Mouse (Mus musculus) thymus, postnatal 14 days (tissue): ENCODE data around the gene Prl7b1.

Experiments
- DNase-seq: peaks from one replicate; pipeline ENCODE4 v3.0.0; 2021

Prl7b1 gene

DNA sequence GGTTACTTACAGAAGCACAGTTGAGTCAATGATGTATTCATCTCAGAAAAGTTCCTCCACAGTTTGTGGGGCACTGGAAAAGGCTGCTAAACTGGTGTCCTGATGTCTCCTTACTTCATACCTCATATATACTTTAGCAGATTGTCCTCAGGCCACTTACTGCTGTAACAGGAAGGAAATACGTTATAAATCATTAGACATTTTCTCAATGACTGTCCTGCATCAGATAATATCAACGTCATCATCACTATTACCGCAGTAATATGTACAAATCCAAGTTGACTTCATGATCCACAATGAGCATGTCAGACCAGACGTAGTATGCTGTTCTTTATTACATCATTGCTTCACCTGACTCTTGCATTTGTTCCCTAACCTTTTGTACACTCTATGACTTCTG is at the start of gene Prl7b1:
TSS of gene Prl7b1 (minus strand) at position 101 of the 400 bp plus-strand sequence.
- no peak for DNase-seq

DNA sequence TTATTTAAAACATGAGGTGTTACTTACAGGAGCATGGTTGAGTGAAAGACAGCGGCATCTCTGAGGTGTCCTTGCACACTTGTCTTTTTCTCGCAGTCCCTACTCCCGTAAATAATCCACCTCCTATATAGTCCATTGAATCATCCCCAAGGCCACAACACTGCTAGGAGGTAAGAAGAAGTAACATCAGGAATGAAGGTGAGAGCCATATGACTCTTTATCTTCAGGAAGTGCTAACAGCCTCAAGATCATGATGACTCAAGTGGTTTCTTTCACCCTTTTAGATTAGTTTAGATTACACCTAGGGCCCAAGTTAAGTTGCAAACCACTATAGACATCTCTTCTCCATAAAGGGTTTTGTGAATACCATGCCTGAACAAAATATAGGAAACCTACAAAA is 32.0 kb upstream of the Prl7b1 start, which contains the start of gene Prl7a1:
TSS of gene Prl7a1 (minus strand) at position 101 of the 400 bp plus-strand sequence.
- DNase-seq, result no peak

DNA sequence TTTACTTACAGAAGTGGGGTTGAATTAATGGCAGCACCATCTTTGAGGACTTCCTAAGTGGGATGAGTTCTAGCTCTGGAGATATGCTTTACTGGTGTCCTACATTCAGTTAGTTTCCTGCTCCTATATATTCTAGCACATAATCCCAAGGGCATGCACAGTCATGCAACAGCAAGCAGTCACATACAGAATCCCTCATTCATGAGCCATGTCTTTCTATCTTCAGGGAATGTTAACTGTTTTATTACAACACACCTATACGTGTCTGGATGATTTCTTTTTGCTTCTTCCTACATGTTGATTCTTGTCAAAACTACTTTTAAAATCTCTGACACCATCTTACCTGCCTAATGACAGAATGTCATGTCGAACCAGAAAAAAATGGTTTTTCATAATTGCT is 28.3 kb downstream of the Prl7b1 start, which contains the start of gene Prl8a1:
TSS of gene Prl8a1 (minus strand) at position 101 of the 400 bp plus-strand sequence.
- DNase-seq, result no peak

DNA sequence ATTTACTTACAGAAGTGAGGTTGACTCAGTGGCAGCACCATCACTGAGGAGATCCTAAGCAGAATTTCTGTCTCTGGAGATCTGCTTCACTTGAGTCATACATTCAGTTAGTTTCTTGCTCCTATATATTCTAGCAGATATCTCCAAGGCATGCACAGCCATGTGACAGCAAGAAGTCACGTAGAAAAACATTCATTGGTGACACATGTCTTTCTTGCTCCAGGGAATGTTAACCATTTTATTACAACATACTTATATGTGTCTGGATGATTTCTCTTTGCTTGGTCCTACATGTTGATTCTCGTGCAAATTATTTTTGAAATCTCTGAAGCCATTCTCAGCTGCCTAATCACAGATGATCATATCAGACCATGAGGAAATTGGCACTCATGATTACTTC is 45.9 kb downstream of the Prl7b1 start, which contains the start of gene Prl8a9:
TSS of gene Prl8a9 (minus strand) at position 101 of the 400 bp plus-strand sequence.
- no peak for DNase-seq

DNA sequence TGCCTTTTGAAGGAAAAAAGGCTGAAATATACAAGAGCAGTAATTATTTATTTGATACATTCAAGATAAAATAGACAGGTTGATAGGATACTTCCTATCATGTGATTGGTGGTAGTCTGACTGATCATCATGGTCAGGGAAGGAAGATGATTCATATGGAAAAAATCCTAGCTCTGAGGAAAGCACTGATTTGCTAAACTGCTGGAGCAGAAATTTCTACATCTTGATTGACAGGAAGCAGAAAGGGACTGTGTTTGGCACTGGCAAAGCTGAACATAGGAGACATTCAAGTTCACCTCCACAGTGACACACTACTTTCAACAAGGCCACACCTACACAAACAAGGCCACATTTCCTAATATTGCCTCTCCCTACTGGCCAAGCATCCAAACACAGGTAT is 57.0 kb downstream of the Prl7b1 start:
- DNase-seq, result no peak
